Mouse (Mus musculus): ENCODE data around the gene Tspoap1. TPM values are rescaled to one million over a fixed set of nuclear protein-coding genes. Genes with fewer than 3 reads are reported as not detected.

Tspoap1 gene
- polyA plus RNA-seq, 1 experiment = 12.9 TPM

DNA sequence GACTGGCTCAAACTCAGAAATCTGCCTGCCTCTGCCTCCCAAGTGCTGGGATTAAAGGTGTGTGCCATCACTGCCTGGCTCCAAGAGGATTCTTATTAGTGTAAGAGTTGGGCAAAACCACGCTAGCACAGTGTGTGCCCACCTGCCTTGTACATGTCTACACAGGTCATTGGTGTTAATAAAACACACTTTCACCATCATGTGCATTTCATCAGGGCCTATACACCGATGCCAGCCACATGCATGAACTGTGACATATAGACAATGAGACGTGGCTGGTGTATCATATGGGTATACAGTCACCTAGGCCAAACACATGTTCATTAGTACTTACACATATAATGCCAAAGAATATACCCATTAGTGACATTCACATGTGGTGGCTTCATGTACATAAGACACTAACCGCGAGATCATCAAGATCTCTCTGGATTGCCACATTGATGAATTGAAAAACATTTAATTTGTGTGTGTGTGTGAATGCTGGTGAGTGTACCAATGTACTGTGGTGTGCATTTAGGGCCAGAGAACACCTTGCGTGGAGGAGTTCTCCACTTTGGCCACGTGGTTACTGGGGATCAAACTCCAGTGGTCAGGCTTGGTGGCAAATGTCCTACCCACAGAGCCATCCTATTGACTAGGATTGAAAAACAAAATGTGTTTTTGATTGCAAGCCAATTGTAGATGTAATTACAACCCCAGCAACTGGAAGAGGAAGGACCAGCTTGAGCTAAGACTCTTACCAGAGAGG, 2.0 kb upstream of the Tspoap1 start:
- TF ChIP-seq GATA1 (IDR thresholded peaks at IDR 0.05; ENCODE audit: borderline replicate concordance, low read length) (no peak), FLI1 (IDR thresholded peaks at IDR 0.05; ENCODE audit: low read length) (no peak)
- Histone ChIP-seq H3K4me1 (peaks cover 75% of the 10 kb centered on the region), H3K27me3 (replicated peaks) (peaks cover 19% of the 10 kb centered on the region), H3K36me3 (replicated peaks; ENCODE audit: low read length) (peaks cover 47% of the 10 kb centered on the region), H3K9me3 (no peaks in the 10 kb centered on the region), H3K4me3 (replicated peaks) (peak overlapping the region; percentile 92)

DNA sequence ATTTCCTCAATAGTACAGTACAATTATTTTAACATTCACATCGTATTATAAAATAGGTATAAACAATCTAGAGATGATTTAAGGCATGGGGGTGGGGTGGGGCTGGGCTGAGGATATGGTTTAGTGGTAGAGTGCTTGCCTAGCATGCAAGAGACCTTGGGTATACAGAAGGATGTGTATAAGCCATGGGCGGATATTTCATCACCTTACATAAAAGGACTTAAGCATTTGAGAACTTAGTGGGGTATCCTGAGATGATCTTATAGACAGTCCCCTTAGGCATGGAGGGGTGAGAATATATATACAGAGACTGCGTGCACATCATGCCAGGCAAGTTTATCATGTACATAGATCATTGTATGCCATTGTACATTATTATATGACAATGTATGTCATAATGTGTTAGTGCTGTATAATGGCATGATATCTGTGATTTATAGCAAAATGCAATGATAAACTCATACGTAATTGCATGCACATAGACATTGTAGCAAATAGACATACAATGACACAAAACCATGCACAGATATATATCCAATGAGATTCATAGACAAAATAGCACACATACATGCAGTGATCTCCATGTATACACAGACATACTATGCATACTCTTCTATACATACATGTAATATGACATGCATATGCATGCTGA, 1.3 kb upstream of the Tspoap1 start:
- peaks cover 54% of the 10 kb centered on the region for H3K36me3 ChIP-seq (replicated peaks; ENCODE audit: low read length)
- H3K9me3 ChIP-seq = no peaks in the 10 kb centered on the region
- peaks cover 75% of the 10 kb centered on the region for H3K4me1 ChIP-seq
- peaks cover 27% of the 10 kb centered on the region for H3K27me3 ChIP-seq (replicated peaks)
- TF ChIP-seq GATA1 (IDR thresholded peaks at IDR 0.05; ENCODE audit: borderline replicate concordance, low read length) (no peak), FLI1 (IDR thresholded peaks at IDR 0.05; ENCODE audit: low read length) (no peak)
- peak overlapping the region; percentile 79 for H3K4me3 ChIP-seq (replicated peaks)

DNA sequence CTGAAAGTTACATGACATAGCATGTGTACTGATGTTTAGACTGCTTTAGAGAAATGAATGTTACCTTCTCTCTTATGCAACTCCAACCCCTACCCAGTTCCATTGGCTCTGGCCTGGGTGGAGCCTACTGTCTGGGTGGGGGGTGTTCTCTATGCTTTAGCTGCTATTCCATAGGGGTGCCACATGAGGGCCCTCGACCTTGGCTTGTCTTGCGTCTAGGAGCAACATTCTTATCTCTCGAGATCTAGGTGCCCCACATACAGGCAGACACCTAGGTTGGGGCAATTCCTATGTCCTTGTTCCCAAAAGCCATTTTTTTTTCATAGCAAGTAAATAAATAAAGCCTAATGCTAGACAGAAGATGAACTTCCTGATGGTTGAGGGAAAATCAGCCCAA, 734 bp upstream of the Tspoap1 start:
- TF ChIP-seq FLI1 (IDR thresholded peaks at IDR 0.05; ENCODE audit: low read length) (no peak), GATA1 (IDR thresholded peaks at IDR 0.05; ENCODE audit: borderline replicate concordance, low read length) (peak; percentile 82; the same call in 2 of the 3 replicates)
- Histone ChIP-seq H3K27me3 (replicated peaks) (peaks cover 32% of the 10 kb centered on the region), H3K36me3 (replicated peaks; ENCODE audit: low read length) (peaks cover 59% of the 10 kb centered on the region), H3K9me3 (no peaks in the 10 kb centered on the region), H3K4me3 (replicated peaks) (peak overlapping the region; percentile 65), H3K4me1 (peaks cover 75% of the 10 kb centered on the region)

DNA sequence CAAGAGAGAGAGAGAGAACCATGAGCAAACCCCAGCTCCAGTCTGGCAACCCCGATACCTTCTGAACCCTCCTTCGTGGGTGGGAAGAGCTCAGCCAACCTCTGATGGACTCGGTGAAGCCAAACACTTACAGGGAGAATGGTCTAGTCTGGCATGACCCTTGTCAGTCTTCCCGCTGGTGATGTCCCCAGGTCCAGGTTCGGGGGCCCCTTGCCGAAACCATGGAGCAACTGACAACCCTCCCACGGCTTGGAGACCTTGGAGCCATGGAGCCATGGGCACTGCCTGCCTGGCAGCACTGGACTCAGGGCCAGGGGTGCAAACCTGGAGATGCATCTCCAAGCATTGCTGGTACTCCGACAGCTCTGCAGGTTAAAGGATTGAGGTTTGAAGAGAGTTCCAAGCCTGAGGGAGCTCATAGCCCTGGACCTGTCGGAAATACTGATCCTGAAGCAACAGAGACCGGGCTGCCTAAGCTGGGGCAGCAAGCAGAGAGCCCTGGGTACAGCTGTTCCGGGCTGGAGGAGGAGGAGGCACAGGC, 910 bp downstream of the Tspoap1 start:
- no peak for TF ChIP-seq GATA1 (IDR thresholded peaks at IDR 0.05; ENCODE audit: borderline replicate concordance, low read length)
- TF ChIP-seq FLI1 (IDR thresholded peaks at IDR 0.05; ENCODE audit: low read length) = no peak; the same call in 1 of the 2 replicates
- H3K27me3 ChIP-seq (replicated peaks) = peaks cover 36% of the 10 kb centered on the region
- H3K9me3 ChIP-seq = no peaks in the 10 kb centered on the region
- H3K36me3 ChIP-seq (replicated peaks; ENCODE audit: low read length) = peaks cover 74% of the 10 kb centered on the region
- peak overlapping the region; percentile 20 for H3K4me3 ChIP-seq (replicated peaks)
- H3K4me1 ChIP-seq = peaks cover 71% of the 10 kb centered on the region

DNA sequence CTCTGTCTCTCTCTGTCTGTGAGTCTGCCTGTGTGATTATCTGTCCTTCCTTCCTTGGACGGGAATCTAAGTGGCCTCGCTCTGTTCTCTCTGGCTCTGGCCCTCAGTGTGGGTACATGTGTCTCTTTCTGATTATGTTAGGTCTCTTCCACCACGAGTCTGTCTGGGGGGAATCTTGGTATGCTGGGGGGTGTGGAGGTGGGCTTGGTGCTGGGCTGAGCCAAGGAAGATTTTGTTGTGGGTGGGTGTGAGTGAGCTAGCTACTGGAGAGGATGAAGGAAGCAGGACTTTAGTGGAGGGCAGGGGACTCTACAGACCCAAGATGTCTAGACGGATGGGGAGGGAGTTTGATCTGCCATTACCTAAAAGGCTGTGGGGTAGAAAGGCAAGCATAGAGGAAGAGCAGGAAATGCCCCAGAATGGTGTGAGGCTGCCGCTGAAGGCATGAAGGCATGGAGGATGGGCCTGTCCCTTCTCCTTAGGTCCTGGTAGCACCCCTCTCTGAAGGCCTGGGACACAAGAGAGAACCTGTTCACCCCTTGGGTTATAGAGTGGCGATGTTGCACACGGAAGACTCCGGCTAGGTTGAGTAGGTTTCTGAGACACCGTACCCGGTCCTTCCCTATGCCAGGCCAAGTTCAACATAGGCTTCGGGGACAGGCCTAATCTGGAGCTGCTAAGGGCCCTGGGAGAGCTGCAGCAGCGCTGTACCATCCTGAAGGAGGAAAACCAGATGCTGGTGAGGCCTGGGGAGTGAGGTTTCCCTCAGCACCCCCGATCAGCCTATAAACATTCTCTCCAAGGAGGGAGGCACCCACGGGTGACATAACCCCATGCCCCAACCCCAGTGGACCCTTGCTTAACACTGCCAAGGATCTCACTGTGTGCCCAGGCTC, 1.7 kb downstream of the Tspoap1 start:
- peaks cover 36% of the 10 kb centered on the region for H3K27me3 ChIP-seq (replicated peaks)
- no peaks in the 10 kb centered on the region for H3K9me3 ChIP-seq
- TF ChIP-seq GATA1 (IDR thresholded peaks at IDR 0.05; ENCODE audit: borderline replicate concordance, low read length) (no peak), FLI1 (IDR thresholded peaks at IDR 0.05; ENCODE audit: low read length) (no peak; the same call in 1 of the 2 replicates)
- peaks cover 71% of the 10 kb centered on the region for H3K4me1 ChIP-seq
- peaks cover 74% of the 10 kb centered on the region for H3K36me3 ChIP-seq (replicated peaks; ENCODE audit: low read length)
- H3K4me3 ChIP-seq (replicated peaks) = peak overlapping the region; percentile 51

DNA sequence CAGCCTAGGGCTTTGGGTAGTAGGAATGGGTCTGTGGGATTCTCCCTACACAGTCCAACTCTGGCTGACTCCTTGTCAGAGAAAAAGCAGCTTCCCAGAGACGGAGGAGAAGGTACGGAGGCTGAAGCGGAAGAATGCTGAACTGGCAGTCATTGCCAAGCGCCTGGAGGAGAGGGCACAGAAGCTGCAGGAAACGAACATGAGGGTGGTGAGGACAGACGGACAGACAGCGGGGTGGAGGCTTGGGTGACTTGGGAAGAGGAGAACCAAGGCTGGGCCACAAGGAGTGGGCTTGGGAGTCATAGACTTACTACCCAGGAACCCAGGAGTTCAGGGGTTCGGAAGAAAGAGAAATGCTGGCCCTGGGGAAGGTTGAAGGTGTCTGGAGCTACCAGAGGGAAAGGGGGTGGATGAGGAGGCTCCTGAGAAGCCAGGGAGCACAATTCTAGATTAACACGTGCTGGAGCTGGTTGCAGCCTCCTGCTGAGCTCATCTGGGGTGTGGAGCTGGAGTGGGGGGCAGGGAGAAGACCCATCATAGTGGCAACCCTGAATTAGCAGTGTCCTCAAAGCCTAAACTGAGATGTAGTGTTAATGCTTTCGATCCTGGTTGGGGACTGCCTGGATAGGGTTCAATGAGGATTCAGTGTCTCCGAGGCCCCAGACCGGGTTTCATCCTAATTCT, 2.5 kb downstream of the Tspoap1 start:
- Histone ChIP-seq H3K27me3 (replicated peaks) (peaks cover 36% of the 10 kb centered on the region), H3K4me1 (peaks cover 71% of the 10 kb centered on the region), H3K9me3 (no peaks in the 10 kb centered on the region), H3K36me3 (replicated peaks; ENCODE audit: low read length) (peaks cover 75% of the 10 kb centered on the region), H3K4me3 (replicated peaks) (peak overlapping the region; percentile 3)
- no peak for TF ChIP-seq GATA1 (IDR thresholded peaks at IDR 0.05; ENCODE audit: borderline replicate concordance, low read length)
- no peak for TF ChIP-seq FLI1 (IDR thresholded peaks at IDR 0.05; ENCODE audit: low read length)

DNA sequence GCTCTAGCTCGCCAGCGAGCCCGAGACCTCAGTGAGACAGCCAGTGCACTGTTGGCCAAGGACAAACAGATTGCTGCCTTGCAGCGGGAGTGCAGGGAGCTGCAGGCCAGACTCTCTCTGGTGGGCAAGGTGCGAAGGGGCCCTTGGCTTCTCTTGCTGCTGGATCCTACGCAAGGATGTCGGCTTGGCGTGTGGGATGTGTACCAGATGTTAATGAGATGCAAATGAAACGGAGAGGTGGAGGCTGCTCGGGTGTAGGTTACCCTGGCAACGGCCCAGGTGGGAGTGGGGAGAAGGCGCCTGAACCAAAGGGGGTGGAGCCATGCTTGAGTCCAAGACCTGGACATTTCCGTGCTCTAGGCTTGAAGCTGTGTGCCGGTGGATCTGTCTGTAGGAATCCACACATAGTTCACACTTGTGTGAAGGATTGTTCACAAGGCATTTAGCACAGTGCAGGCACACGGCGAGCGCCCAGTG, 3.2 kb downstream of the Tspoap1 start:
- peaks cover 64% of the 10 kb centered on the region for H3K4me1 ChIP-seq
- TF ChIP-seq GATA1 (IDR thresholded peaks at IDR 0.05; ENCODE audit: borderline replicate concordance, low read length) = no peak
- TF ChIP-seq FLI1 (IDR thresholded peaks at IDR 0.05; ENCODE audit: low read length) = no peak
- peaks cover 36% of the 10 kb centered on the region for H3K27me3 ChIP-seq (replicated peaks)
- H3K9me3 ChIP-seq = no peaks in the 10 kb centered on the region
- peak overlapping the region; percentile 76 for H3K4me3 ChIP-seq (replicated peaks)
- H3K36me3 ChIP-seq (replicated peaks; ENCODE audit: low read length) = peaks cover 76% of the 10 kb centered on the region

DNA sequence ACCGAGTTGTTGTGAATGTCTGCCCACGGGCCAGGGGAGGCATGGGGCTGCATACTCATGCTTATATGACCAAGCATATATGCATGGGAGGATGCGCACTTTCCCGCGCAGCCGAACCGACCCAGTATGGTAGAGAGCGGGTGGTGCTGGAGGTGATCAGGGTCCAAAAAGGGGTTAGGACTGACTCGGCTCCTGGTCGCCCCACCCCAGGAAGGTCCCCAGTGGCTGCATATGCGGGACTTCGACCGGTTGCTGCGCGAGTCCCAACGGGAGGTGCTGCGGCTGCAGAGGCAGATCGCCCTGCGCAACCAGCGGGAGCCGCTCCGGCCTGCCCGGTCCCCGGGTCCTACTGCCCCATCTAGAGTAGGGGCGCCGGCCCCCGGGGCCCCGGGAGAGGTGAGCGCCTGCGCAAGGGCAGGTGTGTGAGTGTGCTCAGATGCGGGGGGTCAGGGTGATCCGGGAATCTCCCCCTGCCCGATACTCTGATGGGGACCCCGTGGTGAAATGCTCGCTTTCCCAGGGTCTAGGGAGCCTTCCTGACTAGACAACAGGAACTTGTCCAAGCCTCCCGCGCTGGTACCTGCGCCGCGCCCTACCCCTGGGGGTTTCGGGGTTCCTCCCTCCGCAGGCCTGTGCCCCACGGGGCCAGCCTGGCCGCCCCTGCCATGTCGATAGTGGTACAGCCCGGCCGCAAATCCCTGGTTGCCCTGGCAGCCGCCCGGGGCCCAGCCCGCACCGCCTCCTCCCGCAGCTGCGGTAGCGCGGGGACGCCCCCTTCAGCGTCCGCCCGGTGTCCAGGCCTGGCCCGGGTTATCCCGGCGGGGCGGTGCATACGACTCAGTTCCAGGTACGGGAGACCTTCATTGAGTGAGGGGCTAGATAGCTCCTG, 3.9 kb downstream of the Tspoap1 start:
- no peak for TF ChIP-seq FLI1 (IDR thresholded peaks at IDR 0.05; ENCODE audit: low read length)
- no peak for TF ChIP-seq GATA1 (IDR thresholded peaks at IDR 0.05; ENCODE audit: borderline replicate concordance, low read length)
- peaks cover 80% of the 10 kb centered on the region for H3K36me3 ChIP-seq (replicated peaks; ENCODE audit: low read length)
- peaks cover 36% of the 10 kb centered on the region for H3K27me3 ChIP-seq (replicated peaks)
- H3K4me3 ChIP-seq (replicated peaks) = peak overlapping the region; percentile 76
- peaks cover 58% of the 10 kb centered on the region for H3K4me1 ChIP-seq
- H3K9me3 ChIP-seq = no peaks in the 10 kb centered on the region
